Mouse (Mus musculus) testis, adult 2 months (tissue): ENCODE data around the gene Kat14.

ENCODE experiments used
- CTCF ChIP-seq: fragments of 200-500 bp; IDR thresholded peaks from 2 replicates; pipeline ENCODE4 v1.5.1; 2012; ENCODE audit warnings: low read depth, mild to moderate bottlenecking, inconsistent platforms, low read length, moderate library complexity; ENCODE audit not compliant: control insufficient read depth, insufficient read depth, insufficient replicate concordance
- POLR2A ChIP-seq: fragments of 200-500 bp; IDR thresholded peaks from 2 replicates; pipeline ENCODE4 v1.6.1; 2012; ENCODE audit warnings: low read depth, mild to moderate bottlenecking, inconsistent platforms, low read length, moderate library complexity; ENCODE audit not compliant: control insufficient read depth

GRCm38 (mm10) chr2:144441386-144441915 lies 72.7 kb downstream of the Kat14 start:
- TF ChIP-seq POLR2A (no peak), CTCF (no peak)
